Mouse (Mus musculus) monocyte, adult 59 days (primary cell): ENCODE data around the gene Gm21366. TPM values are rescaled to one million over a fixed set of nuclear protein-coding genes. Genes with fewer than 3 reads are reported as not detected.

Source experiments
- total RNA-seq, 2 experiments: library from RNA; stranded (reverse); gene quantifications; one replicate each; pipeline ENCODE4 v1.2.4; 2023

Gene Gm21366
- not detected for total RNA-seq

GRCm38 (mm10) chrY:22861156-22861555 lies at the start of gene Gm21366:
Gene Gm21366 (minus strand): TSS chrY:22861256.

